Mouse (Mus musculus): ENCODE data around the gene BC030867.

Gene BC030867

GRCm38 (mm10) chr11:102290141-102290540, 41.5 kb downstream of the BC030867 start:
- no peak for DNase-seq (ENCODE audit: low spot score)

GRCm38 (mm10) chr11:102291051-102291535, 42.4 kb downstream of the BC030867 start:
- DNase-seq (ENCODE audit: low spot score), result no peak

- DNase-seq (ENCODE audit: low spot score), result no peak
Observed at GRCm38 (mm10) chr11:102293971-102294370, 45.3 kb downstream of the BC030867 start.

- DNase-seq (ENCODE audit: low spot score), result no peak
Observed at GRCm38 (mm10) chr11:102294416-102294815, 45.7 kb downstream of the BC030867 start.

GRCm38 (mm10) chr11:102294887-102295597, 46.4 kb downstream of the BC030867 start:
- peak; percentile 29 for DNase-seq (ENCODE audit: low spot score)

GRCm38 (mm10) chr11:102295598-102296471, 47.2 kb downstream of the BC030867 start:
- DNase-seq (ENCODE audit: low spot score), result peak; percentile 71

- peak; percentile 98 for DNase-seq (ENCODE audit: low spot score)
Observed at GRCm38 (mm10) chr11:102296491-102297472, 48.1 kb downstream of the BC030867 start, which contains the start of gene Atxn7l3. Gene Atxn7l3, minus strand, starts transcription at chr11:102296631.

- DNase-seq (ENCODE audit: low spot score), result no peak
Observed at GRCm38 (mm10) chr11:102297577-102298556, 49.2 kb downstream of the BC030867 start.

- DNase-seq (ENCODE audit: low spot score), result peak; percentile 79
Observed at GRCm38 (mm10) chr11:102299839-102300238, 51.2 kb downstream of the BC030867 start.

- no peak for DNase-seq (ENCODE audit: low spot score)
Observed at GRCm38 (mm10) chr11:102304141-102304540, 55.5 kb downstream of the BC030867 start.

GRCm38 (mm10) chr11:102305359-102305758, 56.7 kb downstream of the BC030867 start:
- DNase-seq (ENCODE audit: low spot score), result no peak

GRCm38 (mm10) chr11:102308104-102308503, 59.4 kb downstream of the BC030867 start:
- no peak for DNase-seq (ENCODE audit: low spot score)

- peak; percentile 99 for DNase-seq (ENCODE audit: low spot score)
Observed at GRCm38 (mm10) chr11:102308979-102309378, 60.3 kb downstream of the BC030867 start.

GRCm38 (mm10) chr11:102309821-102310617, 61.3 kb downstream of the BC030867 start:
- no peak for DNase-seq (ENCODE audit: low spot score)

GRCm38 (mm10) chr11:102310768-102311695, 62.4 kb downstream of the BC030867 start:
- no peak for DNase-seq (ENCODE audit: low spot score)

- DNase-seq (ENCODE audit: low spot score), result no peak
Observed at GRCm38 (mm10) chr11:102311966-102312365, 63.3 kb downstream of the BC030867 start.

GRCm38 (mm10) chr11:102312586-102312985, 63.9 kb downstream of the BC030867 start:
- no peak for DNase-seq (ENCODE audit: low spot score)

- DNase-seq (ENCODE audit: low spot score), result no peak
Observed at GRCm38 (mm10) chr11:102314321-102314720, 65.6 kb downstream of the BC030867 start.

Measured in retina, embryonic 14.5 days (tissue).